In genomic region chr11:116445596-116446307, GRCm38 (mm10) we compare ENCODE assay signal across 9 mouse cellular contexts. TPM values are rescaled to one million over a fixed set of nuclear protein-coding genes. Genes with fewer than 3 reads are reported as not detected.
A peak's percentile ranks its signal among the peaks of the same experiment; 100 is the strongest.
DNase-seq lines count a peak whose midpoint lies in the region; ATAC-seq and TF ChIP-seq lines count a peak whose summit lies in the region.
"Had no signal": no experiment of that assay in that cellular context is flagged by ENCODE, and none has a peak within 500 bp of the region (broad histone marks: within the 10 kb centered on the region; RNA-seq: fewer than 3 reads in every experiment).

No protein-coding gene starts in this region.

- H3K9me3 ChIP-seq in heart, embryonic 12.5 days (replicated peaks) = peaks cover 13% of the 10 kb centered on the region
- H3K9me3 ChIP-seq in kidney, embryonic 16.5 days (ENCODE audit: low read length) = no peaks in the 10 kb centered on the region; the same call in 1 of the 2 replicates

- no peak overlapping the region for H3K4me3 ChIP-seq in bone marrow macrophage, adult 2 months (ENCODE audit: insufficient read depth, low read length)
- no peak overlapping the region for H3K4me3 ChIP-seq in embryonic fibroblast, embryonic 13.5 days (ENCODE audit: insufficient read depth, low read length)
- no peak overlapping the region for H3K4me3 ChIP-seq in heart, embryonic 12.5 days
- no peak overlapping the region for H3K4me3 ChIP-seq in kidney, embryonic 16.5 days (ENCODE audit: low read length)

- peak overlapping the region; percentile 44 for H3K4me2 ChIP-seq in heart, embryonic 12.5 days
- H3K4me2 ChIP-seq in kidney, embryonic 16.5 days (replicated peaks; ENCODE audit: low read depth, low read length) = peak overlapping the region; percentile 33

- ATAC-seq in heart, embryonic 12.5 days (ENCODE audit: insufficient number of reproducible peaks, low FRiP score) = peak; percentile 56
- peak; percentile 62 for ATAC-seq in kidney, embryonic 16.5 days (ENCODE audit: low FRiP score, low TSS enrichment)
- peak; percentile 77 for ATAC-seq in monocyte, adult 5-6 weeks (replicated peaks; ENCODE audit: insufficient number of reproducible peaks, low FRiP score, low TSS enrichment, poor library complexity, severe bottlenecking)
- ATAC-seq: Patski had no signal

- peaks cover 4% of the 10 kb centered on the region for H3K4me1 ChIP-seq in bone marrow macrophage, adult 2 months (ENCODE audit: control insufficient read depth, insufficient read depth, low read length)
- no peaks in the 10 kb centered on the region for H3K4me1 ChIP-seq in embryonic fibroblast, embryonic 13.5 days (ENCODE audit: control insufficient read depth, insufficient read depth, low read length)
- H3K4me1 ChIP-seq in heart, embryonic 12.5 days (replicated peaks) = peaks cover 11% of the 10 kb centered on the region
- peaks cover 12% of the 10 kb centered on the region for H3K4me1 ChIP-seq in kidney, embryonic 16.5 days (ENCODE audit: insufficient read depth, low read length)

- TF ChIP-seq CTCF in bone marrow macrophage, adult 2 months (IDR thresholded peaks at IDR 0.05; ENCODE audit: low read depth, low read length) = peak; percentile 92
- peak; percentile 93 for TF ChIP-seq CTCF in embryonic fibroblast, embryonic 13.5 days (IDR thresholded peaks at IDR 0.05; ENCODE audit: borderline replicate concordance, insufficient read depth, low read length)

- no peak overlapping the region for H3K9ac ChIP-seq in heart, embryonic 12.5 days
- H3K9ac ChIP-seq in kidney, embryonic 16.5 days (replicated peaks; ENCODE audit: low read length) = 0 out of 2 replicates have a peak overlapping the region, but pooled peaks have one; percentile 31

- DNase-seq in 416B (ENCODE audit: low read depth) (peak; percentile 87), liver (peak; percentile 93)
- peak; percentile 93 to 99 for DNase-seq in spleen, postnatal 4 days (ENCODE audit: low spot score in 2 of 2)

- WGBS in heart, embryonic 12.5 days = 21% methylated on average over 16 of the region's 16 CpGs
- 24% methylated on average over 16 of the region's 16 CpGs for WGBS in kidney, embryonic 16.5 days

- no peak overlapping the region for H3K27ac ChIP-seq in bone marrow macrophage, adult 2 months (ENCODE audit: insufficient read depth, low read depth, low read length)
- H3K27ac ChIP-seq in embryonic fibroblast, embryonic 13.5 days (ENCODE audit: insufficient read depth, low read length) = no peak overlapping the region
- H3K27ac ChIP-seq in heart, embryonic 12.5 days (ENCODE audit: poor library complexity, severe bottlenecking) = no peak overlapping the region
- no peak overlapping the region for H3K27ac ChIP-seq in kidney, embryonic 16.5 days (ENCODE audit: low read length)

- no peak for TF ChIP-seq POLR2A in bone marrow macrophage, adult 2 months (IDR thresholded peaks at IDR 0.05; ENCODE audit: borderline replicate concordance, low read depth, low read length)
- no peak for TF ChIP-seq POLR2A in embryonic fibroblast, embryonic 13.5 days (IDR thresholded peaks at IDR 0.05; ENCODE audit: low read depth, low read length)

- no peaks in the 10 kb centered on the region for H3K36me3 ChIP-seq in heart, embryonic 12.5 days
- no peaks in the 10 kb centered on the region for H3K36me3 ChIP-seq in kidney, embryonic 16.5 days (ENCODE audit: insufficient read depth, low read length)

- H3K27me3 ChIP-seq in heart, embryonic 12.5 days (replicated peaks) = peaks cover 26% of the 10 kb centered on the region
- 0 out of 2 replicates have a peak, but pooled peaks cover 7% of the 10 kb centered on the region for H3K27me3 ChIP-seq in kidney, embryonic 16.5 days (ENCODE audit: insufficient read depth, low read length)
- H3K27me3 ChIP-seq: Patski had no signal

RNA-seq across cellular contexts. Expression of gene Ubald2, which starts 11.9 kb away (rescaled TPM):
- polyA plus RNA-seq in bone marrow macrophage, adult 2 months (2012; ENCODE audit: insufficient read depth, insufficient read length, missing spikeins) = 123 and 152 TPM in 2 replicates
- polyA plus RNA-seq in embryonic fibroblast, embryonic 13.5 days (2011; ENCODE audit: insufficient read length, low read depth, missing spikeins) = 57.3 and 62.3 TPM in 2 replicates
- polyA plus RNA-seq in heart, embryonic 12.5 days (2016; fragmentation: Nextera tagmentation; extraction: Ambion mirVana) = 33.7 and 34.2 TPM in 2 replicates
- 51.2 and 51.4 TPM in 2 replicates for polyA plus RNA-seq in kidney, embryonic 16.5 days (2015; fragmentation: Nextera tagmentation; extraction: Ambion mirVana)
- 55.7 to 125 TPM (median 100.0 TPM) in 3 replicates for total RNA-seq in monocyte, adult 5-6 weeks (2017)

RNA-seq across cellular contexts. Expression of gene Qrich2, which starts 20.3 kb away (rescaled TPM):
- not detected in 2 replicates for polyA plus RNA-seq in bone marrow macrophage, adult 2 months (2012; ENCODE audit: insufficient read depth, insufficient read length, missing spikeins)
- not detected in 2 replicates for polyA plus RNA-seq in embryonic fibroblast, embryonic 13.5 days (2011; ENCODE audit: insufficient read length, low read depth, missing spikeins)
- polyA plus RNA-seq in heart, embryonic 12.5 days (2016; fragmentation: Nextera tagmentation; extraction: Ambion mirVana) = not detected in 2 replicates
- 0.15 and 0.32 TPM in 2 replicates for polyA plus RNA-seq in kidney, embryonic 16.5 days (2015; fragmentation: Nextera tagmentation; extraction: Ambion mirVana)
- total RNA-seq in monocyte, adult 5-6 weeks (2017) = 0.85 to 0.95 TPM in 2 of 3 replicates, not detected in the other

RNA-seq across cellular contexts. Expression of gene Rnf157, which starts 32.9 kb away (rescaled TPM):
- polyA plus RNA-seq in bone marrow macrophage, adult 2 months (2012; ENCODE audit: insufficient read depth, insufficient read length, missing spikeins) = 12.3 and 12.4 TPM in 2 replicates
- 18.2 and 23.2 TPM in 2 replicates for polyA plus RNA-seq in embryonic fibroblast, embryonic 13.5 days (2011; ENCODE audit: insufficient read length, low read depth, missing spikeins)
- 11.0 and 12.3 TPM in 2 replicates for polyA plus RNA-seq in heart, embryonic 12.5 days (2016; fragmentation: Nextera tagmentation; extraction: Ambion mirVana)
- polyA plus RNA-seq in kidney, embryonic 16.5 days (2015; fragmentation: Nextera tagmentation; extraction: Ambion mirVana) = 6.1 and 6.8 TPM in 2 replicates
- 8.3 to 42.3 TPM (median 19.1 TPM) in 3 replicates for total RNA-seq in monocyte, adult 5-6 weeks (2017)

RNA-seq across cellular contexts. Expression of gene Prpsap1, which starts 48.2 kb away (rescaled TPM):
- 50.8 and 54.5 TPM in 2 replicates for polyA plus RNA-seq in bone marrow macrophage, adult 2 months (2012; ENCODE audit: insufficient read depth, insufficient read length, missing spikeins)
- polyA plus RNA-seq in embryonic fibroblast, embryonic 13.5 days (2011; ENCODE audit: insufficient read length, low read depth, missing spikeins) = 103 and 112 TPM in 2 replicates
- polyA plus RNA-seq in heart, embryonic 12.5 days (2016; fragmentation: Nextera tagmentation; extraction: Ambion mirVana) = 94.8 and 96.8 TPM in 2 replicates
- polyA plus RNA-seq in kidney, embryonic 16.5 days (2015; fragmentation: Nextera tagmentation; extraction: Ambion mirVana) = 217 and 226 TPM in 2 replicates
- total RNA-seq in monocyte, adult 5-6 weeks (2017) = 18.0 to 45.7 TPM (median 45.0 TPM) in 3 replicates
